Mouse (Mus musculus) adrenal gland, postnatal 10 days (tissue): ENCODE results near the gene Bpifa3. TPM values are rescaled to one million over a fixed set of nuclear protein-coding genes. Genes with fewer than 3 reads are reported as not detected.
"Not testable (repeated sequence)": the region's sequence is repeated elsewhere in the genome, so short reads cannot be mapped to it uniquely, and the experiment has no call there.

Source experiments
- DNase-seq: peaks from one replicate; pipeline ENCODE4 v3.0.0; 2021; ENCODE audit warnings: mixed read lengths
- long read RNA-seq, 2 experiments: library from polyadenylated mRNA; stranded (forward); transcript quantifications; one replicate each; pipeline ENCODE4 v2.0.0; 2021
- total RNA-seq, 2 experiments: library from RNA; stranded (reverse); gene quantifications; 2 replicates each; pipeline ENCODE4 v1.2.3; 2021

Bpifa3 gene
- total RNA-seq, result not detected
- long read RNA-seq, experiment 1, result 0 reads
- long read RNA-seq, experiment 2, result 0 reads

GRCm38 (mm10) chr2:154130120-154130519 lies at the start of gene Bpifa3:
Gene Bpifa3 (plus strand): TSS chr2:154130336.
- no peak for DNase-seq

GRCm38 (mm10) chr2:154097734-154098133 lies 32.4 kb upstream of the Bpifa3 start:
- no peak for DNase-seq

- no peak for DNase-seq
These were observed 12.8 kb upstream of the Bpifa3 start for GRCm38 (mm10) chr2:154117381-154117780.

- DNase-seq, result no peak
These were observed 12.4 kb downstream of the Bpifa3 start, which contains the start of gene Bpifa1 for GRCm38 (mm10) chr2:154142580-154142979. Gene Bpifa1 (plus strand): TSS chr2:154142880.

GRCm38 (mm10) chr2:154143735-154144134 lies 13.6 kb downstream of the Bpifa3 start:
- DNase-seq, result no peak

GRCm38 (mm10) chr2:154147496-154147895 lies 17.4 kb downstream of the Bpifa3 start:
- no peak for DNase-seq

GRCm38 (mm10) chr2:154158433-154158832 lies 28.3 kb downstream of the Bpifa3 start:
- DNase-seq, result peak; percentile 60

- no peak for DNase-seq
These were observed 32.2 kb downstream of the Bpifa3 start, which contains the start of gene Bpifa5 for GRCm38 (mm10) chr2:154162307-154162706. Gene Bpifa5 (plus strand): TSS chr2:154162607.

GRCm38 (mm10) chr2:154163306-154163705 lies 33.2 kb downstream of the Bpifa3 start:
- no peak for DNase-seq

- DNase-seq, result no peak
These were observed 39.0 kb downstream of the Bpifa3 start for GRCm38 (mm10) chr2:154169172-154169571.

GRCm38 (mm10) chr2:154171621-154172020 lies 41.5 kb downstream of the Bpifa3 start:
- no peak for DNase-seq

GRCm38 (mm10) chr2:154173313-154173712 lies 43.2 kb downstream of the Bpifa3 start:
- peak; percentile 54 for DNase-seq

GRCm38 (mm10) chr2:154181900-154182299 lies 51.8 kb downstream of the Bpifa3 start:
- not testable (repeated sequence) for DNase-seq

- DNase-seq, result not testable (repeated sequence)
These were observed 52.9 kb downstream of the Bpifa3 start for GRCm38 (mm10) chr2:154183061-154183460.

GRCm38 (mm10) chr2:154185319-154185718 lies 55.2 kb downstream of the Bpifa3 start:
- DNase-seq, result no peak

- no peak for DNase-seq
These were observed 55.6 kb downstream of the Bpifa3 start for GRCm38 (mm10) chr2:154185748-154186147.

GRCm38 (mm10) chr2:154187468-154187867 lies 57.3 kb downstream of the Bpifa3 start:
- peak; percentile 25 for DNase-seq

Other genes with a start within 250 kb of the Bpifa3 start
- gene Bpifb6, start 229.9 kb upstream of the Bpifa3 start, total RNA-seq, result 1 to 10 TPM; 1.2 to 1.7 TPM
- not detected for gene Bpifb3, start 212.1 kb upstream of the Bpifa3 start, total RNA-seq
- not detected for gene Bpifb4, start 192.1 kb upstream of the Bpifa3 start, total RNA-seq
- gene Bpifa6, start 155.4 kb upstream of the Bpifa3 start, total RNA-seq, result not detected
- under 1 TPM; 0.70 to 0.75 TPM for gene Bpifa2, start 122.1 kb upstream of the Bpifa3 start, total RNA-seq
- gene Bpifa1, start 12.5 kb downstream of the Bpifa3 start, total RNA-seq, result not detected
- gene Bpifa5, start 32.3 kb downstream of the Bpifa3 start, total RNA-seq, result not detected
- not detected for gene Bpifb1, start 60.5 kb downstream of the Bpifa3 start, total RNA-seq
- under 1 TPM in 1 of 2 experiments, not detected in 1; 0.18 TPM for gene Bpifb5, start 93.4 kb downstream of the Bpifa3 start, total RNA-seq
- not detected for gene Bpifb9a, start 127.5 kb downstream of the Bpifa3 start, total RNA-seq
- gene Bpifb9b, start 176.9 kb downstream of the Bpifa3 start, total RNA-seq, result not detected
- gene Cdk5rap1, start 242.7 kb downstream of the Bpifa3 start, total RNA-seq, result 10 to 100 TPM; 14.4 to 19.7 TPM